Mouse (Mus musculus): ENCODE measurements around the gene Hat1.

GRCm38 (mm10) chr2:71347160-71347559, 41.6 kb upstream of the Hat1 start:
- TF ChIP-seq POLR2A (IDR thresholded peaks at IDR 0.05; ENCODE audit: extremely low read depth, insufficient read depth, low read length) (no peak), CTCF (IDR thresholded peaks at IDR 0.05; ENCODE audit: extremely low read depth, insufficient read depth, low read length) (no peak)
